Mouse (Mus musculus) MEL (cell line): Measurements from ENCODE around the gene Chid1. TPM values are rescaled to one million over a fixed set of nuclear protein-coding genes. Genes with fewer than 3 reads are reported as not detected.

Experiments
- DNase-seq: peaks from one replicate; pipeline ENCODE4 v3.0.0; 2011; ENCODE audit warnings: low read depth, low spot score
- H3K27ac ChIP-seq: 2 replicates; pipeline ENCODE4 v1.5.1; 2012; ENCODE audit warnings: low read depth, mild to moderate bottlenecking, control low read depth, low read length, moderate library complexity; ENCODE audit not compliant: control insufficient read depth
- H3K27me3 ChIP-seq, 2 experiments: fragments of 150-350 bp in 1 of 2; sonication (generic) in 1 of 2; 2 replicates each; pipeline ENCODE4 v1.6.1; 2012; ENCODE audit warnings: low read length in 2 of 2, mild to moderate bottlenecking in 2 of 2, improper control_type of control experiment in 1 of 2, moderate library complexity in 1 of 2; ENCODE audit not compliant: insufficient read depth in 2 of 2, control insufficient read depth in 1 of 2
- H3K36me3 ChIP-seq, 2 experiments: 2 replicates each; pipeline ENCODE4 v1.6.1; 2012 to 2014; ENCODE audit warnings: low read length in 2 of 2, improper control_type of control experiment in 1 of 2, inconsistent platforms in 1 of 2, mild to moderate bottlenecking in 1 of 2; ENCODE audit not compliant: insufficient read depth in 2 of 2, control insufficient read depth in 1 of 2
- H3K4me1 ChIP-seq, 2 experiments: fragments of 150-350 bp in 1 of 2; sonication (generic) in 1 of 2; 2 replicates each; pipeline ENCODE4 v1.6.1; 2012; ENCODE audit warnings: low read length in 2 of 2, improper control_type of control experiment in 1 of 2, mild to moderate bottlenecking in 1 of 2; ENCODE audit not compliant: insufficient read depth in 2 of 2, control insufficient read depth in 1 of 2
- H3K4me3 ChIP-seq, 2 experiments: fragments of 150-350 bp in 1 of 2; sonication (generic) in 1 of 2; 2 replicates each; pipeline ENCODE4 v1.5.1; 2012; ENCODE audit warnings: low read depth in 2 of 2, low read length in 2 of 2, mild to moderate bottlenecking in 2 of 2, moderate library complexity in 2 of 2, control low read depth in 1 of 2, improper control_type of control experiment in 1 of 2; ENCODE audit not compliant: control insufficient read depth in 1 of 2, insufficient read depth in 1 of 2
- H3K79me2 ChIP-seq: 2 replicates; pipeline ENCODE4 v1.6.1; 2012; ENCODE audit warnings: mild to moderate bottlenecking, low read length, moderate library complexity; ENCODE audit not compliant: control insufficient read depth, poor library complexity, insufficient read depth
- H3K9ac ChIP-seq: 2 replicates; pipeline ENCODE4 v1.6.1; 2012; ENCODE audit warnings: low read depth, mild to moderate bottlenecking, control low read depth, low read length, moderate library complexity; ENCODE audit not compliant: control insufficient read depth, poor library complexity, severe bottlenecking
- H3K9me3 ChIP-seq: fragments of 150-350 bp; sonication (generic); replicated peaks from 2 replicates; pipeline ENCODE4 v1.6.1; 2012; ENCODE audit warnings: mild to moderate bottlenecking, low read length, improper control_type of control experiment, moderate library complexity; ENCODE audit not compliant: insufficient read depth
- BHLHE40 ChIP-seq: IDR thresholded peaks from 2 replicates; pipeline ENCODE4 v1.6.1; 2012; ENCODE audit warnings: low read depth, mild to moderate bottlenecking, inconsistent platforms, low read length, improper control_type of control experiment, borderline replicate concordance
- CHD1 ChIP-seq: IDR thresholded peaks from 2 replicates; pipeline ENCODE4 v1.6.1; 2012; ENCODE audit warnings: low read depth, mild to moderate bottlenecking, inconsistent platforms, low read length, improper control_type of control experiment
- CHD2 ChIP-seq: IDR thresholded peaks from 2 replicates; pipeline ENCODE4 v1.6.1; 2011; ENCODE audit warnings: low read length, improper control_type of control experiment
- E2F4 ChIP-seq: IDR thresholded peaks from 2 replicates; pipeline ENCODE4 v1.6.1; 2011; ENCODE audit warnings: low read depth, low read length, improper control_type of control experiment, borderline replicate concordance
- ETS1 ChIP-seq: IDR thresholded peaks from 2 replicates; pipeline ENCODE4 v1.6.1; 2012; ENCODE audit warnings: low read depth, mild to moderate bottlenecking, inconsistent platforms, low read length, improper control_type of control experiment, moderate library complexity
- HCFC1 ChIP-seq: IDR thresholded peaks from 2 replicates; pipeline ENCODE4 v1.6.1; 2012; ENCODE audit warnings: low read depth, mild to moderate bottlenecking, inconsistent platforms, low read length, improper control_type of control experiment, moderate library complexity
- JUND ChIP-seq: IDR thresholded peaks from 2 replicates; pipeline ENCODE4 v1.6.1; 2011; ENCODE audit warnings: low read depth, mild to moderate bottlenecking, improper control_type of control experiment, low read length
- MAFK ChIP-seq: IDR thresholded peaks from 2 replicates; pipeline ENCODE4 v1.6.1; 2011; ENCODE audit warnings: low read depth, mild to moderate bottlenecking, low read length, improper control_type of control experiment, borderline replicate concordance
- MAZ ChIP-seq: IDR thresholded peaks from 2 replicates; pipeline ENCODE4 v1.6.1; 2012; ENCODE audit warnings: low read depth, mild to moderate bottlenecking, inconsistent platforms, low read length, improper control_type of control experiment
- NELFE ChIP-seq: IDR thresholded peaks from 2 replicates; pipeline ENCODE4 v1.6.1; 2011; ENCODE audit warnings: low read depth, low read length, improper control_type of control experiment
- NRF1 ChIP-seq: IDR thresholded peaks from 2 replicates; pipeline ENCODE4 v1.6.1; 2014; ENCODE audit warnings: low read depth, mild to moderate bottlenecking, inconsistent platforms, low read length, improper control_type of control experiment, moderate library complexity; ENCODE audit not compliant: poor library complexity, insufficient read depth, severe bottlenecking
- POLR2A ChIP-seq, 2 experiments: IDR thresholded peaks; 2 replicates each; pipeline ENCODE4 v1.6.1; 2011 to 2012; ENCODE audit warnings: low read length in 2 of 2, mild to moderate bottlenecking in 2 of 2, control low read depth in 1 of 2, improper control_type of control experiment in 1 of 2, low read depth in 1 of 2, moderate library complexity in 1 of 2; ENCODE audit not compliant: control insufficient read depth in 1 of 2, insufficient read depth in 1 of 2, poor library complexity in 1 of 2
- UBTF ChIP-seq: IDR thresholded peaks from 2 replicates; pipeline ENCODE4 v1.6.1; 2012; ENCODE audit warnings: low read depth, mild to moderate bottlenecking, inconsistent platforms, low read length, improper control_type of control experiment, moderate library complexity, borderline replicate concordance; ENCODE audit not compliant: insufficient read depth
- USF1 ChIP-seq: IDR thresholded peaks from 2 replicates; pipeline ENCODE4 v1.6.1; 2014; ENCODE audit warnings: low read depth, mild to moderate bottlenecking, inconsistent platforms, low read length, improper control_type of control experiment, moderate library complexity
- USF2 ChIP-seq, 2 experiments: IDR thresholded peaks; 2 replicates each; pipeline ENCODE4 v1.6.1; 2011 to 2012; ENCODE audit warnings: improper control_type of control experiment in 2 of 2, low read length in 2 of 2, borderline replicate concordance in 1 of 2, inconsistent platforms in 1 of 2, low read depth in 1 of 2, mild to moderate bottlenecking in 1 of 2; ENCODE audit not compliant: insufficient read depth in 1 of 2
- ZKSCAN1 ChIP-seq: IDR thresholded peaks from 2 replicates; pipeline ENCODE4 v1.6.1; 2012; ENCODE audit warnings: low read depth, mild to moderate bottlenecking, inconsistent platforms, low read length, improper control_type of control experiment, moderate library complexity
- ZMIZ1 ChIP-seq: IDR thresholded peaks from 2 replicates; pipeline ENCODE4 v1.6.1; 2012; ENCODE audit warnings: low read depth, mild to moderate bottlenecking, inconsistent platforms, low read length, improper control_type of control experiment, moderate library complexity
- ZNF384 ChIP-seq: IDR thresholded peaks from 2 replicates; pipeline ENCODE4 v1.6.1; 2012; ENCODE audit warnings: low read depth, mild to moderate bottlenecking, inconsistent platforms, low read length, improper control_type of control experiment
- polyA plus RNA-seq, 2 experiments: library from polyadenylated mRNA; stranded (reverse) in 1 of 2; unstranded in 1 of 2; fragments of >175 nt in 1 of 2; fragments of >200 nt in 1 of 2; gene quantifications; 2 replicates each; pipeline versions ENCODE4 v1.2.1 to v1.2.4; 2012; ENCODE audit warnings: low replicate concordance in 2 of 2, low read depth in 1 of 2; ENCODE audit not compliant: insufficient read length in 2 of 2, insufficient read depth in 1 of 2, missing spikeins in 1 of 2
- total RNA-seq: library from RNA; depleted of rRNA; stranded (reverse); fragments of 300-350 nt; gene quantifications from 2 replicates; pipeline ENCODE4 v1.2.3, GENCODE M21; 2012

Gene Chid1
- total and polyA plus RNA-seq, 3 experiments, result 36.1 to 46.7 TPM; not detected in 1

- TF ChIP-seq CHD1 (no peak), NELFE (no peak)
- TF ChIP-seq, all 39 proteins: peak for 0
Observed at GRCm38 (mm10) chr7:141463824-141464602, 75.6 kb downstream of the Chid1 start (continued).

- no peak for TF ChIP-seq POLR2A (IDR thresholded peaks at IDR 0.05; ENCODE audit: control insufficient read depth in 1 of 2, insufficient read depth in 1 of 2, low read depth in 1 of 2, low read length in 2 of 2, poor library complexity in 1 of 2)
- TF ChIP-seq USF2 (IDR thresholded peaks at IDR 0.05; ENCODE audit: borderline replicate concordance in 1 of 2, insufficient read depth in 1 of 2, low read depth in 1 of 2, low read length in 2 of 2), result no peak
- no peak for TF ChIP-seq HCFC1
- no peak for TF ChIP-seq CHD2
- no peak for TF ChIP-seq BHLHE40
- no peak for TF ChIP-seq ETS1
- TF ChIP-seq ZMIZ1, result no peak
- TF ChIP-seq, all 39 proteins: peak for 0
- H3K9ac ChIP-seq, result no peak overlapping the region
- H3K79me2 ChIP-seq, result peaks cover 1% of the 10 kb centered on the region; the same call in 1 of the 2 replicates
- H3K9me3 ChIP-seq, result no peaks in the 10 kb centered on the region
- H3K36me3 ChIP-seq, result peaks cover 0 to 3% of the 10 kb centered on the region in 2 experiments; a peak in 2 of 4 replicates
- H3K27me3 ChIP-seq, result no peaks in the 10 kb centered on the region
- H3K4me3 ChIP-seq, result no peak overlapping the region
- DNase-seq, result no peak
- no peak overlapping the region for H3K27ac ChIP-seq
- H3K4me1 ChIP-seq, result peaks cover 5 to 14% of the 10 kb centered on the region in 2 experiments
Observed at GRCm38 (mm10) chr7:141462333-141462821, 77.3 kb downstream of the Chid1 start.

- no peaks in the 10 kb centered on the region for H3K79me2 ChIP-seq
- H3K9me3 ChIP-seq, result no peaks in the 10 kb centered on the region
- no peak overlapping the region for H3K4me3 ChIP-seq
- H3K27me3 ChIP-seq, result no peaks in the 10 kb centered on the region
- DNase-seq, result no peak
- TF ChIP-seq JUND, result no peak
- TF ChIP-seq USF1, result no peak
- TF ChIP-seq ZNF384, result no peak
- no peak for TF ChIP-seq MAZ
- TF ChIP-seq ZMIZ1, result no peak
- TF ChIP-seq USF2 (IDR thresholded peaks at IDR 0.05; ENCODE audit: borderline replicate concordance in 1 of 2, insufficient read depth in 1 of 2, low read depth in 1 of 2, low read length in 2 of 2), result no peak
- TF ChIP-seq NRF1, result no peak
- TF ChIP-seq E2F4, result no peak
- TF ChIP-seq ZKSCAN1, result no peak
- TF ChIP-seq MAFK, result no peak
- no peak for TF ChIP-seq UBTF
- H3K4me1 ChIP-seq, result peaks cover 1 to 11% of the 10 kb centered on the region in 2 experiments
- H3K27ac ChIP-seq, result no peak overlapping the region
- peaks cover 0 to 1% of the 10 kb centered on the region in 2 experiments; a peak in 2 of 4 replicates for H3K36me3 ChIP-seq
- no peak overlapping the region for H3K9ac ChIP-seq
Observed at GRCm38 (mm10) chr7:141461521-141462332, 77.9 kb downstream of the Chid1 start.
